Mouse (Mus musculus) colon, adult 2 months (tissue): ENCODE results near the gene Col11a1. TPM values are rescaled to one million over a fixed set of nuclear protein-coding genes. Genes with fewer than 3 reads are reported as not detected.

ENCODE experiments used
- polyA plus RNA-seq: library from polyadenylated mRNA; depleted of rRNA; stranded (reverse); fragments of >200 nt; gene quantifications from 2 replicates; pipeline ENCODE4 v1.2.3, GENCODE M21; 2012; rRNA removed

The Col11a1 gene
- 0.12 and 0.24 TPM in 2 replicates for polyA plus RNA-seq

DNA sequence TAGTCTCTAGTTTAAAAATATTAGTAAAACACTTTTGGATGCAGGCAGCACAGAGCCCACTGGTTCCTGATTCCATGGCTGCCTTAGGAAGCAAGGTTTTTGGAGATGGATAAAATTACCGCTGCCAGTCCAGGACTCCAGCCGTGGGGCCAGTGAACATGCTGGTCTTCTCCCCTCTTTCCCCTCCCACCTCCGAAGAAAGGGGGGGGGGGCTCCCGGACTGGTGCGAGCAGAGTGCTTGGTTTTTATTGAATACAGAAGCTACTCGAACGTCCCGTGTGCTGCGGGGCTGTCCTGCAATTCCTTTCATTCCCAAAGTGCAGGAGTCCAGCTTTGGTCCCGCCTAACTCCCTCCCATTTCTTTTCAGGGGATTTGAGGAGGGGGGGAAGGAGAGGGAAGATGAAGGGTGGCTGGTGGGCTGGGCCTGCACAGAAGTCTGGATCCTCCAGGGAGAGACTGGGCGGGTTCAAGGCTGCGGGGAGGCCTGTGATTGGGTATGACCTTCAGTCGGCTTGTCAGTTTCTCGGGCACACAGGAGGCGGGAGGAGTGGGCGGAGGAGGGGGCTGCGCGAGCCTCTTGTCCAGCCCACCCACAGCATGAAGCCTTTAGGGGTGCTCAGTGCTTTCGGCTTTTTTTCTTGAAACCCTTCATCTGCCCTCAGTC is at the start of gene Col11a1:
Col11a1 (plus strand) TSS at position 570 of the 665 bp plus-strand sequence.

